Mouse (Mus musculus): ENCODE results near the gene Samd1. TPM values are rescaled to one million over a fixed set of nuclear protein-coding genes. Genes with fewer than 3 reads are reported as not detected.

Samd1 gene
- polyA plus RNA-seq, 1 experiment from 2014 or later: 5.4 TPM

DNA sequence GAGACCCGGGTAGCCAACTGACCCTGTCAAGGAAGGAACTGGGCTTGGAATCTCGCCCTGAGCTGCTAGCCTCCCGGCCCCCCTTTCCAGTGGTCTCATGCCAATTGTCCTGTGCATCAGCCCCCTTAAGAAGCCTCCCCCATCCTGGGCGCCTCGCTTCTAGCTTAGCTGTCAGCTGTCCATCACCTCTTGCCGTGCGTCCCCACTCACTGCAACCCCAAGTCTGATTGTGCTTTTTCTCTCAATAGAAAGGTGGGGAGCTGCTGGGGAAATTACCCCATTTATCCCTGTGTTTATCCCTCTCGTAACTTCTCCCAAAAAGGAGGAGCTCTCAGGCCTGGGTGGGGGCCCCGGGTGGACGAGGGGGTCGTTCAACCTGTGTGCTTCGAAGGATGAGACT lies 1.5 kb upstream of the Samd1 start:
- 10% methylated on average over 12 of the region's 12 CpGs for WGBS
- Histone ChIP-seq H3K4me1 (ENCODE audit: control insufficient read depth, insufficient read depth, low read length) (peaks cover 16% of the 10 kb centered on the region), H3K36me3 (ENCODE audit: control insufficient read depth, insufficient read depth, low read length) (peaks cover 8% of the 10 kb centered on the region; the same call in 1 of the 2 replicates), H3K27ac (ENCODE audit: low read length) (no peak overlapping the region), H3K9me3 (replicated peaks; ENCODE audit: control insufficient read depth, low read length, poor library complexity, severe bottlenecking) (no peaks in the 10 kb centered on the region), H3K9ac (ENCODE audit: low read depth, low read length) (no peak overlapping the region), H3K27me3 (ENCODE audit: control insufficient read depth, insufficient read depth, low read depth, low read length) (peaks cover 4% of the 10 kb centered on the region; the same call in 1 of the 2 replicates), H3K4me3 (ENCODE audit: low read depth, low read length) (no peak overlapping the region), H3K4me2 (ENCODE audit: low read length) (peak overlapping the region; percentile 84; the same call in 1 of the 2 replicates)
- ATAC-seq: peak; percentile 30

DNA sequence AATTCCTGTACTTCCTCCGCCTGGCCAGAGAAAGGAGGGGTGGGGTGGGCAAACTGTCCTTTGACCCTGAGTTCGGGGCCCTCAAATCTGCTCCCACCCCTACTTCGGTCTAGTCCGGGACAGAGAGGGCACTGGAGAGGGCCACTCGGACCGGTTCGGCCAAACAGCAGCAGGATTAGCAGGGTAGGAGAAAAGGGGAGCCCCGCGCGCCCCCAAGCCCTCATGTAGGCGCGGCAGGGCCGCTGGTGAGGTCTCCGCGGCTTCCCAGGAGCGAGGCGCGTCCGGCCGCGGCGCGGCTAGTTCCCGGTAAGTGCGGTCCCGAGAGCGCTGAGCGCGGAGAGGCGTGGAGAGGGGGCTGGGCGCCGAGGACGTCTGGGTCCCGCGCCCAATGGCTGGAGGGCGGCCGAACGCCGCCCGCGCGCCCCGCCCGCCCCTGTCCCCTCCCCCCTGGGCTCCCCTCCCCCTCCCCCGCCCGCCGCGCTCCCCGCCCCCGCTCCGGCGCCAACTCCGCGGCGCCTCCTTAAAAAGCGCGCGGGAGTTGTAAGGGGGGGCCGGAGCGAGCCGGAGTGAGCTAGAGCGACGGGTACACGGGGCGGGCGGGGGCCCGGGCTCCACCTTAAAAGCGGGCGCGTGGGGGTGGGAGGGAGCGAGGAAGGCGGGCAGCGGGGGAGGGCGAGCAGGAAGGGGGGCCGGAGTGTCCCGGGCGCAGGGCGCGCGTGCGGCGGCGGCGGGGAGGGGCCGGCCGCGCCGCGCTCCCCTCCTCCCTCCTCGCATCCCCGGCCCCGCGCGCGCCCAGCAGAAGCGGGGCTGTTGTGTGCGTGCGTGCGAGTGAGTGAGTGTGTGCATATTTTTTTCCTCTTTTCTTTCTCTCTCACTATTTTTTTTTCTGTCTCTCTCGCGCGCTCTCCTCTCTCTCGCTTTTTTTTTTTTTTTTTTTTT lies 636 bp upstream of the Samd1 start:
- ATAC-seq: peak; percentile 59
- Histone ChIP-seq H3K9ac (ENCODE audit: low read depth, low read length) (peak overlapping the region; percentile 80), H3K36me3 (ENCODE audit: control insufficient read depth, insufficient read depth, low read length) (peaks cover 3% of the 10 kb centered on the region; the same call in 1 of the 2 replicates), H3K27me3 (ENCODE audit: control insufficient read depth, insufficient read depth, low read depth, low read length) (peaks cover 12% of the 10 kb centered on the region; the same call in 1 of the 2 replicates), H3K4me3 (ENCODE audit: low read depth, low read length) (peak overlapping the region; percentile 77), H3K4me1 (ENCODE audit: control insufficient read depth, insufficient read depth, low read length) (peaks cover 16% of the 10 kb centered on the region), H3K9me3 (replicated peaks; ENCODE audit: control insufficient read depth, low read length, poor library complexity, severe bottlenecking) (no peaks in the 10 kb centered on the region), H3K4me2 (ENCODE audit: low read length) (peak overlapping the region; percentile 84), H3K27ac (ENCODE audit: low read length) (peak overlapping the region; percentile 91)
- 0% methylated on average over 45 of the region's 103 CpGs for WGBS

DNA sequence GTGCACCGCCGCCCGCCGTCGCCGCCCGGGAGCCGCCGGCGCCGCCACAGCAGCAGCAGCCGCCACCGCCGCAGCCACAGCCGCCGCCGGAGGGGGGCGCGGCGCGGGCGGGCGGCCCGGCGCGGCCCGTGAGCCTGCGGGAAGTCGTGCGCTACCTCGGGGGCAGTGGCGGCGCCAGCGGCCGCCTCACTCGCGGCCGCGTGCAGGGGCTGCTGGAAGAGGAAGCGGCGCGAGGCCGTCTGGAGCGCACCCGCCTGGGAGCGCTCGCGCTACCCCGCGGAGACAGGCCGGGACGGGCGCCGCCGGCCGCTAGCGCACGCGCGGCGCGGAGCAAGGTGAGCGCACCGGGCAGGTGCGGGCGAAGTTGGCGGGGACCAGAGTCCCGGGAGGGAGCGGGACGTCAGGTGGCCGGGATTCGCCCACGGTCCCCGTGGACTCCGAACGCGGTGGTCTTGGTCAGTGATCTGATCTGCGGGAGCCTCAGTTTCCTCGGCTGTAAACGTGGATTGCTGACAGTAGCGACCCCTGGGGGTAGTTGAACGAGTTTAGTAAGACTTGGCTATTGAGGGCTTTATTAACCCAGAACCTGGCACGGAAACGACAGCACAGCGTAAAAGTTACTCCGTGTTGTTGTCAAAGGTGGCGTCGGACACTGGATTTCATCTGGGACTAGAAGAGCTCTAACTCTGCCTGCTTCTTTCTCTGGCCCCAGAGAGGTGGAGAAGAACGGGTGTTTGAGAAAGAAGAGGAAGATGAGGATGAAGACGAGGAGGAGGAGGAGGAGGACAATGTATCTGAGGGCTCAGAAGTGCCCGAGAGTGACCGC lies 972 bp downstream of the Samd1 start:
- Histone ChIP-seq H3K36me3 (ENCODE audit: control insufficient read depth, insufficient read depth, low read length) (0 out of 2 replicates have a peak, but pooled peaks cover 3% of the 10 kb centered on the region), H3K4me2 (ENCODE audit: low read length) (peak overlapping the region; percentile 89), H3K27me3 (ENCODE audit: control insufficient read depth, insufficient read depth, low read depth, low read length) (peaks cover 12% of the 10 kb centered on the region; the same call in 1 of the 2 replicates), H3K4me1 (ENCODE audit: control insufficient read depth, insufficient read depth, low read length) (peaks cover 19% of the 10 kb centered on the region), H3K27ac (ENCODE audit: low read length) (peak overlapping the region; percentile 79), H3K9me3 (replicated peaks; ENCODE audit: control insufficient read depth, low read length, poor library complexity, severe bottlenecking) (no peaks in the 10 kb centered on the region), H3K4me3 (ENCODE audit: low read depth, low read length) (peak overlapping the region; percentile 77), H3K9ac (ENCODE audit: low read depth, low read length) (peak overlapping the region; percentile 80)
- 1% methylated on average over 57 of the region's 92 CpGs for WGBS
- ATAC-seq: peak; percentile 8; the same call in 1 of the 2 replicates

DNA sequence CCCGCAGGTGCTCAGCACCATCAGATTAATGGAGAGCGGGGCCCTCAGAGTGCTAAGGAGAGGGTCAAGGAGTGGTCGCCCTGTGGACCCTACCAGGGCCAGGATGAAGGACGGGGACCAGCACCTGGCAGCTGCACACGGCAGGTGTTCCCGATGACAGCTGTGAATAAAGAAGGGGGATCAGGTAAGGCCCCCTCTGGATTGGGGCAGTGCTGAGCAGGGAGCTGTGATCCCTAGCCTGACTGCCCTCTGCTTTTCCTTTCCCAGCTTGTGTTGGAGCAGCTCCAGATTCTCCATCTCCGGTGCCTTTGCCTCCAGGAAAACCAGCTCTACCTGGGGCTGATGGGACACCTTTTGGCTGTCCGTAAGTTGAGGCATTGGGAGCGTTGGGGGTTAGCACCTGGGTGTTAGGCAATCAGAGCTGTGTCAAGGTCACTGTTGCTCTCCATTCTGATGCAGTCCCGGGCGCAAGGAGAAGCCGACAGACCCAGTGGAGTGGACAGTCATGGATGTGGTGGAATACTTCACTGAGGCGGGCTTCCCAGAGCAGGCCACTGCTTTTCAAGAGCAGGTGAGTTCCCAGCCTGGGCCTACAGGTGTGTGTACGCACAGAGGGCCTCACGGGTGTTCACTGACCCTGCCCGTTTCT lies 1.7 kb downstream of the Samd1 start:
- no peak for ATAC-seq
- peak overlapping the region; percentile 46; the same call in 1 of the 2 replicates for H3K9ac ChIP-seq (ENCODE audit: low read depth, low read length)
- WGBS: 68% methylated on average over 16 of the region's 16 CpGs

DNA sequence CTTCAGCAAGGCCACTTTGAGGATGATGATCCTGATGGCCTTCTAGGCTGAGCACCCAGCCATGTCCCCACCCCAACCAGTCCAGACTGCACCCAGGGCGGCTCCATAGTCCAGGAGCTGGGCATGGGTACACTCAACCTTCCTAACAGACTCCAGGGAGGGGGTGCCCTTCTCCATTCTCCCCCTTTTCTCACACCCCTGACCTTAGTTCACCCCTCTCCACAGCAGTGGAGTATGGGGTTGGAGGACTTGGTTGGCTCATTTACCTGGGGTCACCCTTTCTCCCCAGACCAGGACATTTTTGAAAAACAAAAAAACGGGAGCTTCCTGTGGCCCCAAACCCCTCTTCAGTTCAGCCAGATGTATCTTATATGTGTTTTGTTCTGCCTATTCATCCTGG lies 2.4 kb downstream of the Samd1 start:
- WGBS: 96% methylated on average over 2 of the region's 2 CpGs
- no peaks in the 10 kb centered on the region for H3K9me3 ChIP-seq (replicated peaks; ENCODE audit: control insufficient read depth, low read length, poor library complexity, severe bottlenecking)
- no peak overlapping the region for H3K27ac ChIP-seq (ENCODE audit: low read length)
- no peak overlapping the region for H3K4me3 ChIP-seq (ENCODE audit: low read depth, low read length)
- H3K4me2 ChIP-seq (ENCODE audit: low read length): no peak overlapping the region
- 0 out of 2 replicates have a peak, but pooled peaks cover 3% of the 10 kb centered on the region for H3K36me3 ChIP-seq (ENCODE audit: control insufficient read depth, insufficient read depth, low read length)
- no peak overlapping the region for H3K9ac ChIP-seq (ENCODE audit: low read depth, low read length)
- no peak for ATAC-seq
- peaks cover 19% of the 10 kb centered on the region for H3K4me1 ChIP-seq (ENCODE audit: control insufficient read depth, insufficient read depth, low read length)
- peaks cover 12% of the 10 kb centered on the region; the same call in 1 of the 2 replicates for H3K27me3 ChIP-seq (ENCODE audit: control insufficient read depth, insufficient read depth, low read depth, low read length)

More for the DNA sequence above, 1.7 kb downstream of the Samd1 start:
- no peak overlapping the region for H3K27ac ChIP-seq (ENCODE audit: low read length)
- H3K4me3 ChIP-seq (ENCODE audit: low read depth, low read length): peak overlapping the region; percentile 77
- peaks cover 12% of the 10 kb centered on the region; the same call in 1 of the 2 replicates for H3K27me3 ChIP-seq (ENCODE audit: control insufficient read depth, insufficient read depth, low read depth, low read length)
- H3K36me3 ChIP-seq (ENCODE audit: control insufficient read depth, insufficient read depth, low read length): 0 out of 2 replicates have a peak, but pooled peaks cover 3% of the 10 kb centered on the region
- peak overlapping the region; percentile 89 for H3K4me2 ChIP-seq (ENCODE audit: low read length)
- no peaks in the 10 kb centered on the region for H3K9me3 ChIP-seq (replicated peaks; ENCODE audit: control insufficient read depth, low read length, poor library complexity, severe bottlenecking)
- peaks cover 19% of the 10 kb centered on the region for H3K4me1 ChIP-seq (ENCODE audit: control insufficient read depth, insufficient read depth, low read length)

DNA sequence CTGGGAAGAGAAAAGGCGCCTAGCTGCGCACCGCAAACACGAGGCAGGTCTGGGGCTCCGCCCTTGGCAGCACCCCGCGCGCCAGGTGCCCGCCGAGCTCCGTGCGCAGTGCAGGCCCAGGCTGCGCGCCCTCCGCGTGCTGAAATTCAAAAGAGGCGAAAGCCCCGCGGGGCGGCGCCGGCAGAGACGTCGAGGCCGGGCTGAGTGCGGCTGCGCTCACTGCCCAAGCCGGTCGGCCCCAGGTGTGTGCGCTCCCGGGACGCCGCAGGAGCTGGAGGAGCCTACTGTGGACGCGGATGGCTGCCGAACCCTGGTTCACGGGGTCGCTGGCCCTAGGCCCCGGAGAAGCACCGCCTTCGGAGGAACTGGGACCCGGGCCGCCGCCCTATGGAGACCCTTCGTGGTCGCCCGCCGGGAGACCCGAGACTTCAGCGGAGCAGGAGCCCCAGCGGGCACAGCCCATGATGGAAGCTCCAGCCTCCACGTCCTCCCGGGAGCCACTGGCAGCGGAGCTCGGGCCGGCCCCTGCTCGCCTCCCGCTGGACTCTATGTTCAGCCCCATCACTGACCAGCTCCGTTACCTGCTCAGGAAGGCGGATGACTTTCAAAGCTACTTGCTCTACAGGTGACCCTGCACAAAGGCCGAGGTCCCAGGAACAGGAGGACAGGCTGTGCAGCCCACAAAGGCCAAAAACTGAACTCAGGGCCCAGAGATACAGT lies 4.0 kb downstream of the Samd1 start, which contains the start of gene 1700067K01Rik:
1700067K01Rik (plus strand) TSS at position 222 of the 720 bp plus-strand sequence.
- peak within 1 kb of the TSS; percentile 41 for H3K9ac ChIP-seq (ENCODE audit: low read depth, low read length)
- peak within 1 kb of the TSS; percentile 16; the same call in 1 of the 2 replicates for H3K4me2 ChIP-seq (ENCODE audit: low read length)
- no peak for ATAC-seq
- H3K27ac ChIP-seq (ENCODE audit: low read length): no peak within 1 kb of the TSS
- H3K4me1 ChIP-seq (ENCODE audit: control insufficient read depth, insufficient read depth, low read length): peaks cover 16% of the 10 kb centered on the region
- no peak within 1 kb of the TSS for H3K4me3 ChIP-seq (ENCODE audit: low read depth, low read length)
- H3K36me3 ChIP-seq (ENCODE audit: control insufficient read depth, insufficient read depth, low read length): 0 out of 2 replicates have a peak, but pooled peaks cover 3% of the 10 kb centered on the region
- no peaks in the 10 kb centered on the region for H3K9me3 ChIP-seq (replicated peaks; ENCODE audit: control insufficient read depth, low read length, poor library complexity, severe bottlenecking)
- peaks cover 12% of the 10 kb centered on the region; the same call in 1 of the 2 replicates for H3K27me3 ChIP-seq (ENCODE audit: control insufficient read depth, insufficient read depth, low read depth, low read length)
- 20% methylated on average over 60 of the region's 61 CpGs for WGBS

DNA sequence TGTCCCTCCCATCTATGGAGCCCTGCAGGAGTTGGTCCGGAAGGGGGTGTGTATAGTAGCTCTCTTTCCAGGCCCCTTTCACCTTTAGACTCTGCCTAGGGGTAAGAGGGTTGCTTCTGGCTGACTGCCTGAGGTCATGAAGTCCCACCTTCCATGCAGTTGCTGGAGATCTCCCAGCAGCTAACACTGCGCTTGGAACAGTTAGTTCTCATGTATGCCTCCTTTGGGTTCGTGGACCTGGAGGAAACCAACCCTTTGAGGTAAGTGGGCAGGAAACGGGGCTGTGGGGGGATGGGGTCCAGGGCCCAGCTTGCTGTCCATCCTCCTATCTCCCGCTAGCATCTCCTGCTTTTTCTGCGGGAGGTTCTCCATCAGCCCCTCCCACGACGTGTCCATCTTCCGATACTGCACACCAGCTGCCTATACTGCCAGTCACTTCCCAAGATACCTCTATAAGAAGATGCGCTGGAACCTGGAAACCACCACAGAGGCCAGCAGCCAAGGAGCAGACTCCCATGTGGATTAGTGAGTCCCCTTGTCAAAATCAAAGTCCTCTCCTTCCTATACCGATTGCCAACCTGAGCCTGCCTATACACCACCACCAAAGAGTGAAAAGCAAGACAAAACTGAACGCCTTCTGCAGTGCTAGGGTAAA lies 5.6 kb downstream of the Samd1 start:
- 0 out of 2 replicates have a peak overlapping the region, but pooled peaks have one; percentile 6 for H3K9ac ChIP-seq (ENCODE audit: low read depth, low read length)
- H3K4me3 ChIP-seq (ENCODE audit: low read depth, low read length): no peak overlapping the region
- WGBS: 47% methylated on average over 12 of the region's 12 CpGs
- no peak overlapping the region for H3K27ac ChIP-seq (ENCODE audit: low read length)
- H3K4me1 ChIP-seq (ENCODE audit: control insufficient read depth, insufficient read depth, low read length): peaks cover 15% of the 10 kb centered on the region
- H3K36me3 ChIP-seq (ENCODE audit: control insufficient read depth, insufficient read depth, low read length): 0 out of 2 replicates have a peak, but pooled peaks cover 3% of the 10 kb centered on the region
- no peak for ATAC-seq
- H3K9me3 ChIP-seq (replicated peaks; ENCODE audit: control insufficient read depth, low read length, poor library complexity, severe bottlenecking): no peaks in the 10 kb centered on the region
- no peak overlapping the region for H3K4me2 ChIP-seq (ENCODE audit: low read length)
- peaks cover 12% of the 10 kb centered on the region; the same call in 1 of the 2 replicates for H3K27me3 ChIP-seq (ENCODE audit: control insufficient read depth, insufficient read depth, low read depth, low read length)

Data from midbrain, embryonic 16.5 days (tissue).